Mouse (Mus musculus) forebrain, embryonic 14.5 days (tissue): Measurements from ENCODE around the gene Kmt2b. TPM values are rescaled to one million over a fixed set of nuclear protein-coding genes. Genes with fewer than 3 reads are reported as not detected.

Source experiments
- ATAC-seq: fragments of 200-750 bp; cut with Nextera tagmentation; 2 replicates; pipeline ENCODE4 v1.8.0; 2017; ENCODE audit warnings: mild to moderate bottlenecking, moderate library complexity
- DNase-seq: peaks from one replicate; pipeline ENCODE4 v3.0.0-alpha.2; 2015; ENCODE audit warnings: low spot score
- H3K27ac ChIP-seq: fragments of 300-500 bp; sonication (generic); 2 replicates; pipeline ENCODE4 v1.5.1; 2014; ENCODE audit warnings: low read depth, mild to moderate bottlenecking, control low read depth, low read length, moderate library complexity
- H3K27me3 ChIP-seq: fragments of 300-500 bp; sonication (generic); replicated peaks from 2 replicates; pipeline ENCODE4 v1.6.1; 2014; ENCODE audit warnings: low read length, control low read depth, mixed read lengths; ENCODE audit not compliant: control insufficient read depth, insufficient read depth
- H3K36me3 ChIP-seq: fragments of 300-500 bp; sonication (generic); 2 replicates; pipeline ENCODE4 v1.6.1; 2014; ENCODE audit warnings: low read length, control low read depth; ENCODE audit not compliant: control insufficient read depth, insufficient read depth
- H3K4me1 ChIP-seq: fragments of 300-500 bp; sonication (generic); 2 replicates; pipeline ENCODE4 v1.6.1; 2014; ENCODE audit warnings: antibody characterized with exemption, low read length, control low read depth; ENCODE audit not compliant: control insufficient read depth, insufficient read depth
- H3K4me2 ChIP-seq: fragments of 300-500 bp; sonication (generic); 2 replicates; pipeline ENCODE4 v1.6.1; 2014; ENCODE audit warnings: mild to moderate bottlenecking, control low read depth, low read length
- H3K4me3 ChIP-seq: fragments of 300-500 bp; sonication (generic); 2 replicates; pipeline ENCODE4 v1.5.1; 2014; ENCODE audit warnings: low read depth, low read length, control low read depth
- H3K9ac ChIP-seq: fragments of 300-500 bp; sonication (generic); 2 replicates; pipeline ENCODE4 v1.6.1; 2014; ENCODE audit warnings: mild to moderate bottlenecking, low read length, control low read depth, moderate library complexity
- H3K9me3 ChIP-seq: fragments of 300-500 bp; sonication (generic); replicated peaks from 2 replicates; pipeline ENCODE4 v1.6.1; 2016; ENCODE audit warnings: low read length, control low read depth, mixed read lengths; ENCODE audit not compliant: control insufficient read depth
- WGBS: fragments of 180-500 bp; shearing (Covaris S2); extraction: QIAGEN DNeasy Blood & Tissue Kit; methylation state at CpG from one replicate; pipeline ENCODE4 v1.1.7; 2014; 5-methylcytosine and 5-hydroxymethylcytosine counted together
- microRNA-seq: library from miRNA; unstranded; fragments of <30 nt; microRNA quantifications from one replicate; pipeline ENCODE4, GENCODE M21; 2016
- polyA plus RNA-seq: library from polyadenylated mRNA; unstranded; fragments of >200 nt; fragmentation: Nextera tagmentation; extraction: Ambion mirVana; gene quantifications from 2 replicates; pipeline ENCODE4 v1.2.1, GENCODE M21; 2014

Gene Kmt2b
- polyA plus RNA-seq, 1 experiment from 2014 or later = 8.7 TPM

DNA sequence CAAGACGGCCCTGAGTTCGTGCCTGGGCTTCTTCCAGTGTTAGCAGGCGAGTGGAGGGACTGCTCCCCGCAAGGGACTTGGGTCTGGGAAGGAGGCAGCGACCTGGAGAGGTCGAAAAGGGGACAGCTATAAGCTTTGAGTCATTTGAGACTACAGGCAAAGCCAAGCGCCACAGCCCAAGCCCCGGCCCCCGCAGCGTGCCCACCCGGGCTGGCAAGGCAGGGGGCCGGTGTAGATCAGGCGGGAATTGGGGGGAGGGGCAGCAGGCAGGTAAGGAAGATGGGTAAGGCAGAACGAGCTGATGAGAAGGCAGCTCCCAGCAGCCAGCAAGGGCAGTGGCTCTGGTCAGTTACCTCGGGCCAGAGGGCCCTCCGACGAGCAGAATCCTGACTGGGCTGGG lies 62.1 kb downstream of the Kmt2b start:
- no peak for ATAC-seq
- Histone ChIP-seq H3K9me3 (no peaks in the 10 kb centered on the region), H3K4me3 (no peak overlapping the region), H3K4me2 (no peak overlapping the region), H3K36me3 (peaks cover 95% of the 10 kb centered on the region), H3K27me3 (no peaks in the 10 kb centered on the region), H3K4me1 (no peaks in the 10 kb centered on the region), H3K27ac (no peak overlapping the region), H3K9ac (no peak overlapping the region)
- WGBS = 21% methylated on average over 17 of the region's 17 CpGs
- DNase-seq = no peak

GRCm38 (mm10) chr7:30525954-30526353 lies 62.6 kb downstream of the Kmt2b start:
- Histone ChIP-seq H3K27me3 (no peaks in the 10 kb centered on the region), H3K4me3 (no peak overlapping the region), H3K36me3 (peaks cover 90% of the 10 kb centered on the region), H3K9ac (no peak overlapping the region), H3K4me1 (no peaks in the 10 kb centered on the region), H3K4me2 (no peak overlapping the region), H3K27ac (0 out of 2 replicates have a peak overlapping the region, but pooled peaks have one; percentile 0), H3K9me3 (no peaks in the 10 kb centered on the region)
- 34% methylated on average over 10 of the region's 10 CpGs for WGBS
- no peak for DNase-seq
- no peak for ATAC-seq

GRCm38 (mm10) chr7:30524487-30524886 lies 64.0 kb downstream of the Kmt2b start:
- H3K9me3 ChIP-seq = no peaks in the 10 kb centered on the region
- 82% methylated on average over 6 of the region's 6 CpGs for WGBS
- peaks cover 76% of the 10 kb centered on the region for H3K36me3 ChIP-seq
- no peak overlapping the region for H3K4me3 ChIP-seq
- DNase-seq (no peak), ATAC-seq (no peak)
- no peak overlapping the region for H3K4me2 ChIP-seq
- no peak overlapping the region for H3K9ac ChIP-seq
- H3K27me3 ChIP-seq = no peaks in the 10 kb centered on the region
- H3K27ac ChIP-seq = no peak overlapping the region
- no peaks in the 10 kb centered on the region for H3K4me1 ChIP-seq

- no peaks in the 10 kb centered on the region for H3K4me1 ChIP-seq
- no peak overlapping the region for H3K27ac ChIP-seq
- H3K4me2 ChIP-seq = no peak overlapping the region
- 87% methylated on average over 10 of the region's 10 CpGs for WGBS
- H3K4me3 ChIP-seq = no peak overlapping the region
- no peak overlapping the region for H3K9ac ChIP-seq
- H3K9me3 ChIP-seq = no peaks in the 10 kb centered on the region
- DNase-seq (no peak), ATAC-seq (no peak)
- H3K27me3 ChIP-seq = no peaks in the 10 kb centered on the region
- peaks cover 59% of the 10 kb centered on the region for H3K36me3 ChIP-seq
These were observed 65.7 kb downstream of the Kmt2b start for GRCm38 (mm10) chr7:30522871-30523270.

DNA sequence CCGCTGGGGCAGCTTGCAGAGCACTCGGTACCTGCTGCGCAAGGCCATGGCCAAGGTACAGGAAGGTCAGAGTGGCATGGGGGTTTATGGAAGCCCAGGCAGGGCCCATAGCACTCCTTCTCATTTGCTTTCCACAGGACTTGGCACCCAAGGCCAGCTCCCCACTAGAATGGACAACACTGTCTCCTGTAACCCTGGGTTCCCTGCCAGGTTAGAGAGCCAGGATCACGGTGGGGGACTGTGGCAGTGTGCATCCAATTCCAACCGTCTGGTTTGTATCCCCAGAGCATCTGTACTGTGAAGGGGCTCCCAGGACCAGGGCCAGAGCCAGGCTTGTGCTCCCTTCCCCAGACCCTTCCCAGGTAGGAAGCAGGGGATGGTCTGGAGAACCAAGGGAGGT lies 67.7 kb downstream of the Kmt2b start:
- ATAC-seq (0 out of 2 replicates have a peak, but pooled peaks have one; percentile 10), DNase-seq (no peak)
- H3K4me2 ChIP-seq = no peak overlapping the region
- no peak overlapping the region for H3K9ac ChIP-seq
- H3K36me3 ChIP-seq = peaks cover 39% of the 10 kb centered on the region
- no peak overlapping the region for H3K4me3 ChIP-seq
- 0 out of 2 replicates have a peak overlapping the region, but pooled peaks have one; percentile 39 for H3K27ac ChIP-seq
- no peaks in the 10 kb centered on the region for H3K9me3 ChIP-seq
- no peaks in the 10 kb centered on the region for H3K27me3 ChIP-seq
- 78% methylated on average over 5 of the region's 5 CpGs for whole genome bisulfite sequencing
- H3K4me1 ChIP-seq = no peaks in the 10 kb centered on the region

DNA sequence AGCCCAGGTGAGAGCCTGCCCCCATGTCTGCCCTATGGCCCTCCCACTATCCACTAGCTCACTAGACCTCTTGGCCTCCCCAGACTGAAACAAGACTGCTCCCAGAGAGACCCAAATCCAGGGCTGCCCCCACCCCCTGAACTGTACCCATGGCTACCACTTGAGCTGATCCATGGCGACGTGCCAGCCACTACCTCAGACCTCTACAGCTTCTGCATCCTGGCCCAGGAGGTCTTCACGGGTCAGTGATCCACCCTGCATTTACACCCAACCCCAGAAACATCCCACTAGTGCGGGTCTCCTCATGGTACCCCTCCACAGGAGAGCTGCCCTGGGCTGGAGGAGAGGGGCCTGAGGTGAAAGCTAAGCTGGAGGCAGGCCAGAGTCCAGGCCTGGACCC lies 68.1 kb downstream of the Kmt2b start:
- Histone ChIP-seq H3K4me2 (no peak overlapping the region), H3K27ac (no peak overlapping the region), H3K4me1 (no peaks in the 10 kb centered on the region), H3K27me3 (no peaks in the 10 kb centered on the region), H3K9ac (no peak overlapping the region), H3K36me3 (peaks cover 35% of the 10 kb centered on the region), H3K9me3 (no peaks in the 10 kb centered on the region), H3K4me3 (no peak overlapping the region)
- DNase-seq (peak; percentile 33), ATAC-seq (0 out of 2 replicates have a peak, but pooled peaks have one; percentile 33)
- 59% methylated on average over 4 of the region's 4 CpGs for WGBS

Small RNAs within 50 kb of the gene (microRNA-seq; reads per million reads assigned to microRNA genes)
- gene Gm38670 = 0.79 reads per million
- not detected for gene Mir3569

Other genes with a start within 250 kb of the Kmt2b start
- 8.8 and 10.3 TPM in 2 replicates for gene Lrfn3, start 226.0 kb downstream of the Kmt2b start, polyA plus RNA-seq
- gene Tyrobp, start 175.0 kb downstream of the Kmt2b start, polyA plus RNA-seq = 31.1 and 31.3 TPM in 2 replicates
- 0.61 TPM in 1 of 2 replicates, not detected in the other for gene Hcst, start 168.9 kb downstream of the Kmt2b start, polyA plus RNA-seq
- 1.2 and 1.4 TPM in 2 replicates for gene Nfkbid, start 167.0 kb downstream of the Kmt2b start, polyA plus RNA-seq
- gene Aplp1, start 143.2 kb downstream of the Kmt2b start, polyA plus RNA-seq = 467 and 579 TPM in 2 replicates
- 0.65 and 0.79 TPM in 2 replicates for gene Kirrel2, start 131.0 kb downstream of the Kmt2b start, polyA plus RNA-seq
- 0.10 TPM in 1 of 2 replicates, not detected in the other for gene Nphs1, start 130.4 kb downstream of the Kmt2b start, polyA plus RNA-seq
- gene Prodh2, start 95.1 kb downstream of the Kmt2b start, polyA plus RNA-seq = not detected in 2 replicates
- gene Arhgap33, start 53.7 kb downstream of the Kmt2b start, polyA plus RNA-seq = 63.5 and 98.4 TPM in 2 replicates
- 8.6 and 10.1 TPM in 2 replicates for gene Hspb6, start 36.5 kb downstream of the Kmt2b start, polyA plus RNA-seq
- gene Proser3, start 36.4 kb downstream of the Kmt2b start, polyA plus RNA-seq = 6.2 and 7.1 TPM in 2 replicates
- 47.6 and 59.0 TPM in 2 replicates for gene Lin37, start 28.9 kb downstream of the Kmt2b start, polyA plus RNA-seq
- 132 and 135 TPM in 2 replicates for gene U2af1l4, start 25.4 kb downstream of the Kmt2b start, polyA plus RNA-seq
- gene Gm49396, start 25.4 kb downstream of the Kmt2b start, polyA plus RNA-seq = 7.0 and 10.7 TPM in 2 replicates
- 121 and 143 TPM in 2 replicates for gene Psenen, start 25.1 kb downstream of the Kmt2b start, polyA plus RNA-seq
- 1.7 and 6.4 TPM in 2 replicates for gene Igflr1, start 23.3 kb downstream of the Kmt2b start, polyA plus RNA-seq
- 0.12 and 0.34 TPM in 2 replicates for gene Zbtb32, start 10.2 kb upstream of the Kmt2b start, polyA plus RNA-seq
- gene Upk1a, start 24.1 kb upstream of the Kmt2b start, polyA plus RNA-seq = 0.20 and 0.25 TPM in 2 replicates
- 909 and 1,141 TPM in 2 replicates for gene Cox6b1, start 37.4 kb upstream of the Kmt2b start, polyA plus RNA-seq
- gene Etv2, start 47.1 kb upstream of the Kmt2b start, polyA plus RNA-seq = not detected in 2 replicates
- 120 and 133 TPM in 2 replicates for gene Rbm42, start 61.6 kb upstream of the Kmt2b start, polyA plus RNA-seq
- gene Haus5, start 76.3 kb upstream of the Kmt2b start, polyA plus RNA-seq = 32.9 and 35.8 TPM in 2 replicates
- gene Pmis2, start 82.9 kb upstream of the Kmt2b start, polyA plus RNA-seq = not detected in 2 replicates
- gene 2200002J24Rik, start 110.2 kb upstream of the Kmt2b start, polyA plus RNA-seq = not detected in 2 replicates
- 0.84 and 1.2 TPM in 2 replicates for gene Atp4a, start 123.5 kb upstream of the Kmt2b start, polyA plus RNA-seq
- 228 and 286 TPM in 2 replicates for gene Tmem147, start 140.8 kb upstream of the Kmt2b start, polyA plus RNA-seq
- 0.57 and 0.59 TPM in 2 replicates for gene Gapdhs, start 155.0 kb upstream of the Kmt2b start, polyA plus RNA-seq
- gene Sbsn, start 162.7 kb upstream of the Kmt2b start, polyA plus RNA-seq = 1.3 and 2.0 TPM in 2 replicates
- 0.74 and 0.88 TPM in 2 replicates for gene Dmkn, start 175.0 kb upstream of the Kmt2b start, polyA plus RNA-seq
- gene Krtdap, start 199.2 kb upstream of the Kmt2b start, polyA plus RNA-seq = 1.1 TPM in 1 of 2 replicates, not detected in the other
- 0.11 and 0.46 TPM in 2 replicates for gene Ffar2, start 235.0 kb upstream of the Kmt2b start, polyA plus RNA-seq